Mouse (Mus musculus) thymus, adult 2 months (tissue): ENCODE data around the gene 1700010B08Rik. TPM values are rescaled to one million over a fixed set of nuclear protein-coding genes. Genes with fewer than 3 reads are reported as not detected.

Experiments
- DNase-seq: peaks from one replicate; pipeline ENCODE4 v3.0.0; 2021
- H3K27ac ChIP-seq: fragments of 200-500 bp; 2 replicates; pipeline ENCODE4 v1.5.1; 2012; ENCODE audit warnings: low read length, control low read depth; ENCODE audit not compliant: control insufficient read depth, insufficient read depth
- H3K27me3 ChIP-seq: fragments of 200-500 bp; 2 replicates; pipeline ENCODE4 v1.6.1; 2012; ENCODE audit warnings: mild to moderate bottlenecking, low read length, moderate library complexity, mixed read lengths; ENCODE audit not compliant: control insufficient read depth, insufficient read depth
- H3K36me3 ChIP-seq: fragments of 200-500 bp; 2 replicates; pipeline ENCODE4 v1.6.1; 2012; ENCODE audit warnings: mild to moderate bottlenecking, low read length, moderate library complexity; ENCODE audit not compliant: control insufficient read depth, insufficient read depth
- H3K4me1 ChIP-seq: fragments of 200-500 bp; replicated peaks from 2 replicates; pipeline ENCODE4 v1.6.1; 2012; ENCODE audit warnings: low read length; ENCODE audit not compliant: control insufficient read depth, insufficient read depth
- H3K4me3 ChIP-seq: fragments of 200-500 bp; 2 replicates; pipeline ENCODE4 v1.5.1; 2012; ENCODE audit warnings: mild to moderate bottlenecking, low read length, control low read depth, moderate library complexity; ENCODE audit not compliant: control insufficient read depth, insufficient read depth
- CTCF ChIP-seq: fragments of 200-500 bp; IDR thresholded peaks from 2 replicates; pipeline ENCODE4 v1.5.1; 2012; ENCODE audit warnings: mild to moderate bottlenecking, control low read depth, low read length, moderate library complexity, borderline replicate concordance; ENCODE audit not compliant: control insufficient read depth, poor library complexity, insufficient read depth; ENCODE audit errors: extremely low read depth
- POLR2A ChIP-seq: fragments of 200-500 bp; IDR thresholded peaks from 2 replicates; pipeline ENCODE4 v1.6.1; 2012; ENCODE audit warnings: mild to moderate bottlenecking, low read length, control low read depth, moderate library complexity; ENCODE audit not compliant: control insufficient read depth, poor library complexity, insufficient read depth; ENCODE audit errors: extremely low read depth
- WGBS: fragments of 180-500 bp; shearing (Covaris S2); methylation state at CpG from one replicate; pipeline ENCODE4 v1.1.7; 2018; 5-methylcytosine and 5-hydroxymethylcytosine counted together
- polyA plus RNA-seq: library from polyadenylated mRNA; depleted of rRNA; stranded (reverse); fragments of >200 nt; gene quantifications from 2 replicates; pipeline ENCODE4 v1.2.3, GENCODE M21; 2012

Gene 1700010B08Rik
- polyA plus RNA-seq, 1 experiment, result not detected

DNA sequence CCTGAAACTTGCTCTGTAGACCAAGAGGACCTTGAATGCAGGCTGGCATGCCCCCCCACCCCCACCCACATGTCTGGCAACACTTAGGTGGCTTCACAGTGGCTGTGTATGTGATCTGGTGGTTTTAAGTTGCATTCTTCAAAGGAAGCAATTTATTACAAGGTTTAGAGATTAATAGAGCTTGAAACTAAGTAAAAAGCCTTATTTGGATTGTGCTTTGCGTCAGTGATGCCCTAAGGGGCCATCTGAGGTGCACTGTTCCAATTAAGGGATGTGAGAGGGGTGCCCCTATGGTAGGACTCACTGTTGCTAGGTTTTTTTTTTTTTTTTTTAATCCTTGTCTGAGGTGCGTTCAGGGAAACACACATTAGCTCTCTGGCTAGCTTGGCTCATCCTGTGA lies 15.2 kb downstream of the 1700010B08Rik start:
- TF ChIP-seq POLR2A, result no peak
- no peak for TF ChIP-seq CTCF
- no peak overlapping the region for H3K4me3 ChIP-seq
- 92% methylated on average over 2 of the region's 2 CpGs for WGBS
- peaks cover 15% of the 10 kb centered on the region for H3K4me1 ChIP-seq
- DNase-seq, result no peak
- H3K36me3 ChIP-seq, result no peaks in the 10 kb centered on the region
- no peaks in the 10 kb centered on the region for H3K27me3 ChIP-seq
- no peak overlapping the region for H3K27ac ChIP-seq

- Histone ChIP-seq H3K4me3 (peak within 1 kb of the TSS; percentile 77), H3K36me3 (no peaks in the 10 kb centered on the region), H3K27me3 (no peaks in the 10 kb centered on the region), H3K4me1 (peaks cover 20% of the 10 kb centered on the region), H3K27ac (no peak within 1 kb of the TSS)
- TF ChIP-seq CTCF (0 out of 2 replicates have a peak, but pooled peaks have one; percentile 40), POLR2A (0 out of 2 replicates have a peak, but pooled peaks have one; percentile 20)
- WGBS, result under 1% methylated on average over 64 of the region's 70 CpGs
- peak; percentile 99 for DNase-seq
Observed at GRCm38 (mm10) chr2:173737222-173737989, 18.2 kb downstream of the 1700010B08Rik start, which contains the start of gene Vapb. Vapb (plus strand) TSS chr2:173737511.

- Histone ChIP-seq H3K36me3 (no peaks in the 10 kb centered on the region), H3K4me3 (peak overlapping the region; percentile 77), H3K27me3 (no peaks in the 10 kb centered on the region), H3K4me1 (peaks cover 20% of the 10 kb centered on the region), H3K27ac (no peak overlapping the region)
- TF ChIP-seq CTCF (no peak), POLR2A (no peak)
- no peak for DNase-seq
- 78% methylated on average over 9 of the region's 9 CpGs for WGBS
Observed at GRCm38 (mm10) chr2:173738232-173738631, 19.0 kb downstream of the 1700010B08Rik start.

- TF ChIP-seq CTCF (no peak), POLR2A (no peak)
- Histone ChIP-seq H3K4me3 (no peak overlapping the region), H3K27me3 (no peaks in the 10 kb centered on the region), H3K27ac (no peak overlapping the region), H3K4me1 (peaks cover 20% of the 10 kb centered on the region), H3K36me3 (no peaks in the 10 kb centered on the region)
- no peak for DNase-seq
- WGBS, result 95% methylated on average over 7 of the region's 7 CpGs
Observed at GRCm38 (mm10) chr2:173739107-173739506, 19.9 kb downstream of the 1700010B08Rik start.

DNA sequence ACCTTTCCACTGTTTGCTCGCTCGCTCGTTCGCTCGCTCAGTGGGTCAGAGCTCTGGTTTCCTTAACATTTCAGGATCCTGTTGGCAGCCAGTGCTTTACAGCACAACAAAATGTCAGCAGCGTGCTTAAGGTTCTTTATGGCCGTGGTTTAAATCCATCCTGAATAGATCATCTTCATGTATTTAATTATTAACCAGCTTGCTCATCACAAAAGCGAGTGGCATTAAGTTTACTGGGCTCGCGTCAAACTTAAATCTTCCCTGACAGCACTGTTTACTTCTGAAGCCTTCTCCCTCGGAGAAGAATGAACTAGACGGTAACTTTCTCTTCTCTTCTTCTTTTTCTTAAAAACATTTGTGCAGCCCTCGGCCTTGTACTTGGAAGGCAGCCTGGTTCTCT lies 22.9 kb downstream of the 1700010B08Rik start:
- H3K27ac ChIP-seq, result no peak overlapping the region

GRCm38 (mm10) chr2:173742744-173743143 lies 23.5 kb downstream of the 1700010B08Rik start:
- Histone ChIP-seq H3K36me3 (no peaks in the 10 kb centered on the region), H3K27me3 (no peaks in the 10 kb centered on the region), H3K27ac (no peak overlapping the region), H3K4me1 (peaks cover 20% of the 10 kb centered on the region), H3K4me3 (no peak overlapping the region)
- WGBS, result 95% methylated on average over 9 of the region's 9 CpGs
- DNase-seq, result no peak
- TF ChIP-seq POLR2A, result no peak
- TF ChIP-seq CTCF, result no peak

More for the DNA sequence above, 22.9 kb downstream of the 1700010B08Rik start:
- Histone ChIP-seq H3K36me3 (no peaks in the 10 kb centered on the region), H3K27me3 (no peaks in the 10 kb centered on the region), H3K4me1 (peaks cover 20% of the 10 kb centered on the region), H3K4me3 (no peak overlapping the region)
- 97% methylated on average over 13 of the region's 13 CpGs for WGBS
- no peak for TF ChIP-seq POLR2A
- no peak for TF ChIP-seq CTCF
- DNase-seq, result no peak
